Mouse (Mus musculus) kidney, adult 18-20 months (tissue): ENCODE data around the gene Tnip3.

Source experiments
- DNase-seq: peaks from one replicate; pipeline ENCODE4 v3.0.0; 2021

The Tnip3 gene

DNA sequence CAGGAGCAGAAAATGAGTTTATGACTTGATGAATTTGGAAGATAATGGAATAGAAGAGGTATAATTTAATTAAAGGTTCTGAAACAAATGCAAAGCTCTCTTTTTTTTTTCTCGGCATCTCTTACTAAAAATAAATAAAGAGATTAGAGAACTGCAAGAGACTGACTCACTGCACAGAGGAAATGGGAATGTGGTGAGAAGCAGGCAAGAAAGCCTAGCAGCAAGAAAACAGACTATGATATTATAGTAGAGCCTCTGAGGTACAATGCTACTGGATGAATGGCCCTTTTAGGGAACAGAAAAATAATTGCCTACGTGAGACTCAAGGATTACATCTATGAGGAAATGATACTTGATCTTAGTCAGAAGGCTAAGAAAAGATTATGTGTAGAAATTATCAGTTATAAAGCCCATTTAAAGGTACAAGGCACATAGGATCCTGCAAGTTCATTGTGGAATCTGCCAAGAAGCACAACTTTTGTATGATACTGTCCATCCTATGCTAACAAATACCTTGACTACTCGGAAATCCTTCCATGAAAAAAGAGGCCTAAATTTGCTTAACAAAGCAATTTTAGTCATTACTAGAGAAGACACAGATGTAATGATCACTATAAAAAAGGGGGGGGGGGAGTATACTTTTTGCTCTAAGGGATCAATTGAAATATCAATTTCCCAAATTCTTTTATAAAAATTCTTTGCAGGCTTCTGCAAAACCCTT lies 60.4 kb downstream of the Tnip3 start:
- no peak for DNase-seq

DNA sequence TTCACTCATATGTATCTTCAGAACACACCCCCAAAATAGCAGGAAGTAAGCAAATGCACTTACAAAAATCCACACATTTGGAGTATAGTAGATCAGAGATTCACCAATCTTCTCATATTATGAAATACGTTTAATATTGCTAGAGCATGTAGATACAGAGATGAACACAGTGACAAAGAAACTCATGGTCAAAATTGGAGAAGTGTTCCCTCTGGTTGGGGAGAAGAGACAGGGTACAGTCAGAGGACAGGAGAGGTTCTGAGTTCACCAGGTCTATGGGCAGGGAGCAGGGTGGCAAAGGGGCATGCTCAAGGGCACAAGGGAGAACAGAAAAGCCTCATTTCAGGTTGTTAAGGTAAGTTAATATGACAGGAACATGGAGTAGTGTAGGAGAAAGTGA lies 63.7 kb downstream of the Tnip3 start:
- no peak for DNase-seq

DNA sequence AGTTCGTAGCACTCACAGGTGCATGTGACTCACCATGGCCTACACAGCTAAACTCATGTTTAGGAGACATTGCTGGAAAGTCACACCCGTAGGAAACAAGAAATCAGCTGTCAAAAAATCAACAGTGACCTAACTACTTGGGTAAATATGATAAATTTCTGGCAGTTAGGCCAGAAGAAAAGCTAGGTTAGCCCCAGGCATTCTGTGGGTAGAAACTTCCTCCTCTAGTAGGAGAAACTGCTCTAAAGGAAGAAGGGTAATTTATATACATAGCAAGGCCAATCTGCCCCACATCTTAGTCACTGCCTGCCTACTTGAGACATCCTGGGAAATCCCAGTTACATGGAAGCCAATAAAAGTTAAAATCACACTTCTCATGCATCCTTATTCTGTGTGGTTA lies 64.9 kb downstream of the Tnip3 start:
- no peak for DNase-seq

DNA sequence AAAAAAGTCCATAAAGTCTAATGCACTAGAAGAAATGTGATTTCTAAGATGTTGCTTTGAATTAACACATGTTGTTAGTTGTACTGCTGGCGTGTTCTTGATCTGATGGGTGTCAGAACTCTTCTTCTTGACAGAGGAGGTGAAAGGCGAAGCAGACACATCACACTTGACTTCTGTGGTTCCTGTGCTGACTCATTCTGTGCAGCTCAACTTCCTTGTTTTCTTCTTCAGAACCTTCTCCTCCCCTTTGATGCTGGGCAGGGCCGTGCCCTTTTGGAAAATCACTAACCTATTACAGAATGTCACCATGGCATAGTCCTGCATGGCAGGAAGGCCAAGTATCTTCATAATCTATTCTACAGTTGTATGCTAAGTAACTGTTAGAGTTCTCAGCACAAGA lies 69.1 kb downstream of the Tnip3 start:
- no peak for DNase-seq

DNA sequence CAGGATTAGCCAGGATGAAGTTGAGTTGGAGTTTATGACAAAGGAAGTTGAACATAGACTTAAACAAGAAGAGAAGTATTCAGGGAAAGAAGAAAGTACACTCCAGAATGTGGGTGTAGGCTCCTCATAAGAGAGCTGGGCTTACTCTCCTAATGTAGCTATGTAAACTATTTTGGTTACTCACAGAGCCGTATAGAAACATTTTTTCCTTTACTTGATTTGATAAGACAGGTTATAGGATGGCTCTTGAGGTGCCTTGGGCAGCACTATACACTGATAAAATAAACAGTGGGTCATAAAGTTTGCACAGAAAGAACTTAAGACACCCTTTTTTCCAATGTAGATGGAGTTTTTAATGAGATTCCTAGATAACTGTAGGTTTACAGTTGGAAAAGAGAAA lies 70.3 kb downstream of the Tnip3 start:
- no peak for DNase-seq

DNA sequence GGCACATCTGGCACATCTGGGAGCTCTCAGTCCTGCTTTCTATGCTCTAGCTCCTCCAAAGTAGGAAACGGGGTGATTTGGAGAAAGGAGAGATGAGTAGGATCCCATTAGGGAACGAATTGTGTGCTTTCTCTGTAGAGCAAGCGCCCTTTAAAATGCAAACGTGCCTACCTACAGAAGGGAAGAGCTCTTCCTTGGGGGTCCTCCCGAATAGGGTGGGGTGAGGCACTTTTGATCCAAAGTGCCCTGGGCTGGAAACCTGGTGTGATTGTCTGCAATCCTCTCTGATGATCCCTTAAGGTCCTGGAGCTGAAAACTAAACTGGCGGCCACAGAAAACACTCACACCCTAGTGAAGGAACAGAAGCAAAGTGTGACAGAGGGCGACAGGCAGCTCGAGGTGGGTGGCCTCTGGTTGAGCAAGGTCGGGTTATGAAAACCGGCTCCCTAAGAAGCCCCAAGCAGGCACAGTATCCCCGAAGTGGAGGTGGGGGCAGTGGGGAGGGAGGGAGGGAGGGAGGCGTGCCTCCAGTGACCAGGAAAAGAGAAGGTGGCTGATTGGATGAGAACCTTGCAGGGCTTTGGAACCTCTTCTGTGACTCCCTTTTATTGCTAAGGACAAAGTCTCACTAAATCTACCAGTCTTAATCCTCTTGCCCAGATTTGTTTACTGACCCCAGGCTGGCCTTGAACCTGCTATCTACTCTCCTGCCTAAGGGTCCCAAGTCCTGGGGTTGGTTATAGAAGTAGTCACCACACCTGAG lies 72.1 kb downstream of the Tnip3 start:
- DNase-seq, result no peak

DNA sequence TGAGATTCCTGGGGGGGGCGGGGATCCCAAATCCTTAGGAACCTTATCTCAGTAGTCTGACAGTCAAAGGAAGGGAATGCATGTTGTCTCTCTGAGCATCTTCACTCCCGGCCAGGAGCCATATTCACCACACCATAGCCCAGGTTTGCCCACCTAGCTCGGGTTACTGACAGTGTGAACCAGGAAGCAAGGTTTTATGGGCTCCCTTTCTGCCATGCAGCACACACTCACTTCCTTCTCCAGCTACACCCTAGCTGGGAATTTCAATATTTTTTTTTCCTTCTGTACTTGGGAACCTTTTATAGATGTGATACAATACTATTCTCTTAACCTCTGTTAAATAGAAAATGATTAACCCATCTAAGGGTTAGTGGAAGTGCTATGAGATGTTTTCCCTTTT lies 73.4 kb downstream of the Tnip3 start:
- DNase-seq, result no peak

DNA sequence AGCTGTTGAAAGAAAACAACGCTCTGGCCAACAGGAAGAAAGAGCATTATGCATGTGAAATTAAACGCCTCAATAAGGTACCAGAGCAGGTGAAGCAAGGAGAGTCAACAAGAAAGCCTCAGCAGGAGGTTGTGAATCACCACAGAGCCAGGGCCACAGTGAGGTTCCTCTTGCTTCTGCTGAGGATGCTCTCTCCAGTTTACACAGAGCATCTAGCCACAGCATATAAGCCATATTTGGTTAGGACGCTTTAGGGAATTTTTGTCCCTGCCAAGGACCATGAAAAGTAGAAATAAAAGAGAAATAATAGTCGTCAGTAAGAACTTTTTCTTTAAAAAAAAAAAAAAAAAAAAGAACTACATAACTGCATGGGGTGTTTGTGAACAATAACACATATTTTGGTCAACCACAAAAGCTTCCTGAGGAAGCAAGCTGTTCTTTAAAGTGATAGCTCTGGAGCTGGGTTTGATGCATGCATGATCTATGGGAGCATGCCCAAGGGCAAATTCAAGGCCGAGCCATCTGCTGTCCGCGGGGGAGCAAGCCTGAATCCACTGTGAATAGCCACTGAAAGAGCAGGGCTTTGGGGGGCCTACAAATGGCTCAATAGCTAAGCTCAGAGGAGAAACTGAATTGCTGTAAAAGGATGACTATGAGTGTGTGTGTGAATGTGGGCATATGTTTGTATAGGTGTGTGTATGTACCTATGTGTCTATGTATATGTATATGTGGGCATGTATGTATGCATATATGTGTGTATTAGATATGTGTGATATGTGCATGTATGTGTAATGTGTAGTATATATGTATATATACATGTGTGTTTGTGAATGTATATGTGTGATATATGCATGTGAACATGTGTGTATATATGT lies 75.0 kb downstream of the Tnip3 start:
- DNase-seq, result no peak

DNA sequence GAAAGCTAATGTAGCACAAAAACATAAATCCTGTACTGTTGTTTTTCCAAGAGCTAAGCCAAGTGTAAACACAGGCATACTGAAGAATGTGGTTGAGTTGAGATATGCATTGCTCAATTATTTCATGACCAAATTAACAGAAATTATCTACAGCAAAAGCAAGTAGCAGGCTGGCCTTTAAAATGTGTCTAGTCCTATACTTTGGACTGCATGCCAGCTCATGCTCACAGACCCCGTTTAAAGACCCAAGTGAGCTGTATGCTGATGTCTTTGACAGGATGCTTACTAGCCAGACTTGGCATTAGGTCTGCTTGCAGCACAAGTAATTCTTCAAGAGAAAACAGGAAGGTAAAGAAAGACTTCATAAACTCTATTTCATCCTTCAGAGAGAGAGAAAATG lies 75.8 kb downstream of the Tnip3 start:
- DNase-seq, result no peak

DNA sequence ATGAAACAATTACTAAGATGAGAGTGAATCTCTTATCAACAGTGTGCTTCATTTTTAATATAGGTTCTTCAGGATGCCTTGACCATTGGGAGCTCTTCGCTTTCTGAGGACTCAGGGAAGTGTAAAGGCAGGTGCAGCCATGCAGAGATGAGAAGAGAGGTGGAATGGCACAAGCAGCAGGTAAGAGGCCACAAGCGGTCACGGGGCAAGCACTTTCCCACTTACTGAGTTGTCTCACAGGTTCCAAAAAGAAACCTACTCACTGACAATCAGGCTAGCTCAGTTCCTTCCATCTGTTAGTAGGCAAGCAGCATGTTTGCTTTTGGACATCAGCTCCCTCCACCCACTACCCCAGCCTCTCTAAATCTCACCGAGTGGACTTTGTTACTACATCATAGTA lies 80.7 kb downstream of the Tnip3 start:
- no peak for DNase-seq

DNA sequence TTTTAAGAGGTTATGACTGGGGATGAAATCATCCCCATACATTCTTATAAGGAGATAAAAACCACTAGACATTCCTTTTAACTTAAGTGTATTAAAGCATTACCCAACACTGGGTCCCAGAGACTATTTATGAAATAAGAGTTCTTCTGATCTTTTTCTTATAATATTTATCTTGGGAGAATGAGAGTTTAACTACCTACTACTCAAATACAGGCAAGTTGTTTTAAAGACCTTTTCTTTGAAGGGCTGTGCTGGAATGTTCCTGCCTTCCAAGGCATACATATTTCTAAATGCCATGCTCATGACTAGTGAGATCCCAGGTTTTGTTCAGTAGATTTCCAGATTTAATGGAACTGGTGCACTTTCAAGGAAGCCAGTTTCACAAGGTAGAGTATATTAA lies 81.8 kb downstream of the Tnip3 start:
- DNase-seq, result no peak

DNA sequence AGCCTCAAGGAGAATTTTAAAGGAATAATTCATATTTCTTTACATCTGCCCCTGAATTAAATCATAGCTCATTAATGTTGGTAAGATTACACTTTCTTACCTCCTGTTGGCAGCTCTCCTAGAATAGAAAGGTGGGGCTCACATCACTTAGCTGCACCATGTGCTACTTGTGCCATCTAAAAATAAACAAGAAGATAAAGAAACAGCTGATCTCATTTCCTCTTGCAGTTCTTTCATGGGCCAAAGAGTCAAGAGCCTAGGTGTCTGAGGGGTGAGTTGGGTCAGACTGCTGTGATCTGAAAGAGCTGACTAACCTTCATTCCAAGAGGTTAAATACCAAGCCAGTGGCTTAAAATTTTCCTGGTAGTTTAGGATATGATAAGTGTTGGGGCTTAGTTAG lies 86.7 kb downstream of the Tnip3 start:
- DNase-seq, result no peak

DNA sequence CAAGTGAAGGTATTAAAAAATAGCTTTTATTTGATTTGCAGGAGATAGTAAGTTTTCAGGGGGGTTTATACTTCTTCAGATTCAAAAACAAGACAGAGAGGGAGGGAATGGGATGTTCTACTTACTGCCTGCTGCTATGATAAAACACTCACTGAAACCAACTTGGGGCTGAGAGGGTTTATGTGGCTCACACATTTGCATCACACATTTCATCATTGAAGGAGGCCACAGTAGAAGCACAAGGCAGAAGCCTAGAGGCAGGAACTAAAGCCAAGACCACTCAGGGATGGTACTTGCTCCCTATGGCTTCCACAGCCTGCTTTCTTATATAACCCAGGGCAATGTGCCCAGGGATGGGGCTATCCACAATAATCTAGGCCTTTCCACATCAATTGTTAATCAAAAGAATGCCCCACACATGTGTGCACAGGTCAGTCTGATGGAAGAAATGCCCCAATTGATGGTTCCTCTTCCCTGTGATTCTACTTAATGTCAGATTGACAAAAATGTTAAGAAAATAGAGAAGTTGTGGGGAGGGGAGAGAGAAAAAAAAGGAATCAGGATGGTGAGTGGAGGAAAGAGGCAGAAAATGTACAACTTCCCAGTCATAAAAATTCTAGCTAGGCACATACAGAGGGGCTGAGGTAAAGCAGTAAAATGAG lies 88.9 kb downstream of the Tnip3 start:
- DNase-seq, result no peak

DNA sequence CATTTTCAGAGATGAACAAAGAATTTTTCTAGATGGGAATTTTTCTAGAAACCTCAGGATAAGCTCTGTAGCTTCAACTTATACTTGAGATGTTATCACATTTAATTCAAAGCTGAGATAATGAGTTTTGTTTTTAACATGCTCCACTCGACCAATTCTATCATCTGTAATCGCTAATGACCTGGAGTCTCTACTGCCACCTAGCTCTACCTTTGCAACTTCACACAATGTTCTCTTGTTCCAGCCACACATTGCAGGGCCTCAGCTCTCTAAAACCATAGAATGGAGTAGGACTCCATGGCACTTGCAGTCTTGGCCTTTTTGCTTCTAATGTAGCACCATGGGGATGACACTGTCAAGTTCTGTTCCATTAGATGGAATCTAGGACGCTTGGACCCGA lies 90.5 kb downstream of the Tnip3 start:
- no peak for DNase-seq

DNA sequence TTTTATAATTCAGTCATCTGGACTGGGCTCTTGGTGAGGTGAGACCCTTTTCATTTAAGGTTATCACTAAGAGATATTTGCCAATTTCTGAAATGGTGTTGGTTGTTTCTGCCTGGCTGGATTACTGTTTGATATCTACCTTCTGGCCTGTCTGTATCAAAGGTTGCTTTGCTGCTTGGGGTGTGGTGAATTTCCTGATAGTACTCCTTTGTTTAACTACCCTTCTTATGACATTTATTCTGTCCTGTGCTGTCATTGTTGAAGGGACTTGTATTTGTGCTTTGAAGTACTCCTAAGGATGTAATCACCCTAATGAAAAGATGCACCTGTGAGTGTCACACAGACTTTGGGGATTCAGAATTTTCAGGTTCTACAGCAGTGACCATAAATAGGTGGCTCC lies 96.1 kb downstream of the Tnip3 start:
- no peak for DNase-seq

DNA sequence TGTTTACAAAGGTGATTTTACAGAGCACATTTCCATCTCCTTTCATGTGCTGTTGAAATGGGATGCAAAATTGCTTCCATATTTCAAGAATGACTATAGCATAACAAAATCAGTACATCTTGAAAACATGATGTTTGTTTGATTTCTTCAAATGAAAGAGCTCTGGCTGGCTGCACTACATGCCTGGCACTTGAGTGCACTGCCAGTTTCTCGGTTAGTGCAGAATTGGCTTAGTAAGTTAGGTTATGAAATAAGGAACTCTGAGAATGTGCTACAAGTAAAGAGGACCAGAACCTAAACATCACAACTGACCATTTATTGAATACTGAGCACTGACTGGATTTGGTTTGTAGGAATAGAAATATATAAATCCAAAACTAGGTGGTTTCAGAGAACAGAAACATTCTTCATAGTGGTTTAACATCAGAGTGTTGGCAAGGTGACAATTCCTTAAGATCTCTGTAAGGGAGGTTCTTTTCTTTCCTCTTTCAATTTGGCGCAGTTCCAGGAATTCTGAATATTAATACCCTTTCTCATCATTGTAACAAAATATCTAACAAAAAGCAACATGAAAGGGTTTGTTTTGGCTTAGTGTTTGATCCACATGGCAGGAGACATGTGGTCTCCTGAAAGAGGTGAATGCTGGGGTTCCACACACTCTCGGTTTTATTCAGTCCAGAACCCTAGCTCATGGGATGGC lies 98.1 kb downstream of the Tnip3 start:
- DNase-seq, result no peak

DNA sequence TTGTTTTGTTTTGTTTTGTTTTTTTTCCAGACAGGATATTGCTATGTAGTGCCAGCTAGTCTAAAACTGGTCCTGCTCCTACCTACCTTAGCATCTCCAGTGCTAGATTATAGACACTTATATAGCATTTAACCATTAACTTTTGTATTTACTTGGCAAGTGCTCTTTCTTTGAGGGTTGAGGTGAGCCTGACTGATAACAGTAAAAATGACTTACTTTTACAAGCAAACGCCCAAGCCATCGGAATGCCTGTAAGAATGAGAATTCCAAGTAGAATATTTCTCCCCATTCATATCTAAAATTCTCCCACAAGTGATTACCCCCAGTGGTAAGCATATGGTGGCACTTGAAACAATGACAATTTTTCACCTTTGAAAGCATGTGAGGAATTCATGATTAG lies 105.5 kb downstream of the Tnip3 start:
- no peak for DNase-seq

DNA sequence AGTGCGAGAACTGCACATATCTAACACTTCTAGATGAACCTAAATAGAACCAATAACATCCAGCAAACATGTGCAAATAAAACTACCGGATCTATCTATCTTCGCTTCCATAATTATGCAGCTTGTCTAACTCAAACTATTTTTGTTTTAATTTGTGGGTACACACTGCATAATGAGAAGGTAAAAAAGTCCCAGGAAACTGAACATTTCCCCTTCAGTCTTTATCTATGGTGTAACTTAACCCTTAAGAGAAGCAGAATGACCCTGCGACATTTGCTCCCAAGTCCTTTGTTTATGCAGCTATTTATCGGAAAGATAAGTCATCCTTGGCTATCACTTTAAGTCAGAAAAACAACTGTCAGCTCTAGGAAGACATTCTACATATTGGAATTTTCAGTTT lies 107.1 kb downstream of the Tnip3 start:
- DNase-seq, result no peak

DNA sequence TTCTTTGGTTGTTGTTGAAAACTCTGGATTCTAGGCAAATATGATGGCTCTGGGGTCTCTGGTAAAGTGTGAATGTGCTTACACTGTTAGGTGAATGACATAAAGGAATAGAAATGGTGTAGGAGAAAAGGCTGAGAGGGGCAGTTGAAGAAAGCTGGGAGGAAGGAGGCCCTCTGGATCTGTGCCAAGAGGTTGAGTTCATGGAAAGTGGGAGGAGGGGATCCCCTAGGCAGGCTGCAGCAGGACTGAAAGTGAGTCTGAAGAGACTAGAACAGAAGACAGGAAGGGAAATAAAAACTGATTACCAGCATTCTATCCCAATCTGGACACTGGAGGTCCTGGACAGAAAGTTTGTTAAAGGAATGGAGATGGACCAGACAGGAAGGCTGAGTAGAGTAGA lies 117.3 kb downstream of the Tnip3 start:
- DNase-seq, result no peak

DNA sequence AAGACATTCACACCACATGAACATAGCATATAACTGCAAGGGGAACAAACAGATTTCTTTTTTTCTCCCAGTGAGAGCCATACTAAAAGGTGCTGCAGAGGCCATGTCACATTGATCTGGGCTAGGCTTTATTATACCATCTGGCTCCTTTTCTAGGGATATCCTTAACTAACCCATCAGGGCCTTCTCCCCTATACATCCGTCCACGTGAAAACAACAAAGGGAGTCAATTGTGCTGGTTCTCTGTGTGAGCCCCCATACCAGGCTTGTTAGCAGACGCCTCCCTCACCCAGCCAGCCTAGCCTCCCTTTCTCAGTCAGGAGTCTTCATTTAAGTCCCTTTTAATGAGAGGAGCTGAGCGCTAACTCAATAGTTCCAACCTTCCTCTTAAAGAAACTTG lies 119.0 kb downstream of the Tnip3 start:
- DNase-seq, result no peak

DNA sequence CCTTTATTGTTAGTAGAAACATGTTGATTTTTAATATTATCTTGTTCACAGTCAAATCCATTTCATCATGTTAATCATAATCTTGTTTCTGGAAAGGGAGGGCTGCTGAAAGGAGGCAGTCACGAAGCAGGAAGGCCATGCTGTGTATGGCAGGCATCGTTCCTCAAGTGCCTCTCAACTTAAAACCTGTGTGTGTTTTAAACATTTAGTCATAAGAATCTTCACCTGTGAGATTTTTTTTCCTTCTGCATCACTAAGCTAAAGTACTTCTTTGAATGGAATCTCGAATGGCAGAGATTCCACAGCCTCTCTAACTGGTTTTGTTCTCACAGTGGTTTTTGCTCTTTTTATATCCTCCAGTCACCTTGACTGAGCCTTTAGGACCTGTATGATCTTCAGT lies 121.3 kb downstream of the Tnip3 start:
- no peak for DNase-seq

DNA sequence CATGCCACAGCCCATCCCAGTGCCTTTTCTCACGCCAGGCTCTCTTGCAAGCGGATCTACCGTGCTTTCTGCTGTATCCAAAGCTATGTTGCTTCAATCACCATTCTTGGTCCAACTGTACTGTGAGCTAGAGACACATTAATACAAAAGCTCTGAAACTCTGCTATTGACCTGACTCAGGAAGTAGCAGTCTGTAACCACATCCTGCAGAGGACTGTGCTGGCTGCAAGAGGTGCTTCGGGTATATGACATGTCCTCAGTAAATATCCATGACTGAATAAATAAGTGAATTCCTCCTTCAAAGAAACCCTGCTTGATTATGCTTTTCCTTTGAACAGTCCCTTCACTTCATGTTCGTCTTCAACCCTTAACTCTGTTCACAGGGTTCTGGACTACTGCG lies 122.6 kb downstream of the Tnip3 start:
- no peak for DNase-seq

DNA sequence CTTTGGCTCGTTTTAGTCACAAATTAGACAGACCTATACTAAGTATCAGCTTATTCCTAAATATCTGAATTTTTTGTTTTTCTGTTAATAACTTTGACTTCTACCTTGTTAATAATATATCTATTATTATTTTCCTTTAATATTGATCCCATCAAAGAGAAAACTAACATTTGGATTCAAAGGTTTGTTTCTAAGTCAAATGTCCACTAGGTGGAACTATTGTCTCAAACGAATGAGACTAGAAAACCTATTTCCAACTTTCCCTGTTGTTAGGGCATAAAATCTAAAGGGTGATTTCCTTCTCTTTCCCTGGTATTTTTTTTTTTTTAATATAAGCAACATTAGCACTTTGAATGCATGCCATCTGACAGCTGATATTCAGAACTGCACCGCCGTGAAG lies 126.3 kb downstream of the Tnip3 start:
- DNase-seq, result no peak
